Mouse (Mus musculus) cerebellum, postnatal 10 days (tissue): ENCODE data around the gene Timm22.

Source experiments
- DNase-seq, 2 experiments: peaks; one replicate each; pipeline ENCODE4 v3.0.0; 2021; ENCODE audit warnings: mixed read lengths in 2 of 2

The Timm22 gene

DNA sequence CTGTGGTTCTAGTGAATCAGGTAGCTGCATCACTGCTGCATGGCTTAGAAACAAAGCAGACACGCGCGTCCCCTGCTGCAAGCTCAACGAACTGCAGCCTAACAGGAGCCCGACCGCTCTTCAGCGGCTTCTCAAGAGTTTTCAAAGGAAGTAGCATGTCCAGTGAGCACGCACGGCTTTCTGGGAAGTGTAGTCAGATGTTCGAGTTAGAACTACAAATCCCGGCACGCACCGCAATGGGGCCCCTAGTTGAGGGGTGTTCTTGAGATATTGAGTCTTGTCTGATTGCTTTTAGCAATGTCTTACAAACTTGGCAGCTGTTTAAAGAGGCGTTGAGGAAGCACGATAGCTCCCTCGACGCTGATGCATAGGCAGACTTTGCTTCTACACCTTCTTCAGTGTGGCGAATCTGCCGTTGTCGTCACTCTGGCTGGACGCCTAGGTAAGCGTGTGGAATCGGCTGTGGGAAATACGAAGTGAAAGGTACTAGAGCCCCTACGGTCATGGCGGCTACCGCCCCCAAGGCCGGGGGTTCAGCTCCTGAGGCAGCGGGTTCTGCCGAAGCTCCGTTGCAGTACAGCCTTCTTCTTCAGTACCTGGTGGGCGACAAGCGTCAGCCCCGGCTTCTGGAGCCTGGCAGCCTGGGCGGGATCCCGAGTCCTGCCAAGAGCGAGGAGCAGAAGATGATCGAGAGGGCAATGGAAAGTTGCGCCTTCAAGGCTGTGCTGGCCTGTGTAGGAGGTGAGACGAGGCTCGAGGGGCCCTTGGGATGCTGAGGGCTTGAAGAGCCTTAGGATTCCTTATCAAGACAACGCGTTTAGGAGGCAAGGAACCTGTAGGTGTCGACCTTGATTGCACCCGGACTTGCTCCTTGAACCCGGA lies at the start of gene Timm22:
Gene Timm22, plus strand, starts transcription at position 251 of the 882 bp plus-strand sequence.
- peak; percentile 98 for DNase-seq

- DNase-seq = no peak
Observed at GRCm38 (mm10) chr11:76357464-76357863, 49.3 kb upstream of the Timm22 start.

DNA sequence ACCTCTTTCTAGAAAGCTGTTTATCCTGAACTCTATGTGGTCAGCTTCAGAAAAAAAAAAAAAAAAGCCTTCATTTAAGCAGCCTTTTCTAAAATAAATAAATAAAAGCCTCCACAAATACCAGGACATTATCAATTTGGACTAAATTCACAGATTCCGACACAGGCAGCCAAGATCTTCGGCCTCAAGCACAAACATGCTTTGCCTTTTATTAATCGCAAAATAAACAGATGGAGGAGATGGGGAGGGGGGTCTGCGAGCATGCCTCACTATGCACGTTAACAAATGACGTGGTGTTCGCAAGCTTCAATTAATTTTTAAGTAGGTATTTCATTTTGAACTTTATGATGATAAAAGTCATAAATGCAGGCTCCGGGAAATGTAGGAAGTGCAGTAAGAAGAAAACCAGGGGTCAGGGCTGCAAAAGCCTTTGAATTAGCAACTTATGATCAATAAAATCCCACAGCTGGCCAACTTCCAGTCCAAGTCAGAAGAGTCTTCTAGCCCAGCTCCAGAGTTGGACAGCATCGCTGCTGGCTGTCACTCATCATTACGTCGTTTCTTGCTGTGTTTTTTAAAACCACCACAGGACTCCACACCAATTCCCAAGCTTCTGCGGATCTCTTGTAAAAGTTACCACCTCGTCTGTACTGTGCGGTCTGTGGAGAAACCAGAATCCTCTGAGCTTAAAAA lies 48.0 kb upstream of the Timm22 start:
- DNase-seq = peak; percentile 38 to 57

DNA sequence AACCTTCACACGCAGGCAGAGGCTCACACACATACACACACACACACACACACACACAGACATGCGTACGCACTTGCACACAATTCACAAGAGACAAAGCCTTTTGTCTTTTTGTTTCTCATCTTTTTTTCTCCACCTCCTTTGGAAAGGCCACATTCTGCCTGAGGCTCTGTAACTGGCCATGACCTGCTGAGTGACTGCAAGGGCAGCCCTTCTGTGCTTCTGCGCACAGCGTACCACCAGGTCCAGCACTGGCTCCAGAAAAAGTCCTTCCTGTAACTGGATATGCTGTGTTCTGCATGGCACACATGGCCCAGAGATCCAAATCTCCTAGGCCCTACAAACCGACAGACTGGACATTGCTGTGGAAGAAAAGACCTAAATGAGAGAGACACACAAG lies 46.5 kb upstream of the Timm22 start:
- DNase-seq = no peak

DNA sequence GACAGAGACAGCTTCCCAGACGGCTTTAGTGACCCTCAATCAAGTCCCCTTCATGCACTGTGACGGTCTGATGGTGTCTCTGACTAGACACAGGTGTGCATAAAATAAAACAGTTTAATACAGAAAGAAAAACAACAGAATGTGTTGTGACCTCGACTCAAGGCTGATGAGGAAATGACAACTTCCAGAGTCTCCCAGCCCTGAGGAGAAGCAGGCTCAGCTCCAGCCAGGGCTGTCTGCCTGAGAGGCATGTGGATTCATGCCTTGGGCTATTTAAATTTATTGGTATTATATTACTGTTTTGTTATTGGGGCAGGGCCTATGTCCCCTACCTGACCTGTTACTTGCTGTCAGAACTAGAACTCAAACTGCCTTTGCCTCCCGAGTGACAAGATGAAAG lies 45.3 kb upstream of the Timm22 start:
- no peak for DNase-seq

- no peak for DNase-seq
Observed at GRCm38 (mm10) chr11:76363178-76363577, 43.6 kb upstream of the Timm22 start.

DNA sequence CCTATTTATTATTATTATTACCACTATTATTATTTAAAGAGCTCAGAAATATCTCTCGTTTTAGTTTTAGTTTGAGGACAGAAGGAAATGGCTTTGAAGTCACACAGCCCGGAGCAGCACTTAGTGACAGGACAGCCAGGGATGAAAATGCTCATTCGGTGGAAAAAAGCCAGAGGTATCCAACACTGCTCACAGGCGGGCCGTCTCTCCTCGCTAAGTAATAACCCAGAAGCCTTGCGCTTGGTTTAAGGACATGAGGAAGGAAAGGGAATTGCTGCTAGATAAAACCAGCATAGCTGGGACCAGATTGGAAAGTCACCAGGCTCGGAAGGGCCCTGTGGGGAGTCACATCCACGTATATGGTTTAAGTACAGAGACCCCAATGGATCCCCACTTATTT lies 43.1 kb upstream of the Timm22 start:
- DNase-seq = peak in 1 of 2 experiments; percentile 43

- DNase-seq = no peak
Observed at GRCm38 (mm10) chr11:76364038-76364437, 42.7 kb upstream of the Timm22 start.

DNA sequence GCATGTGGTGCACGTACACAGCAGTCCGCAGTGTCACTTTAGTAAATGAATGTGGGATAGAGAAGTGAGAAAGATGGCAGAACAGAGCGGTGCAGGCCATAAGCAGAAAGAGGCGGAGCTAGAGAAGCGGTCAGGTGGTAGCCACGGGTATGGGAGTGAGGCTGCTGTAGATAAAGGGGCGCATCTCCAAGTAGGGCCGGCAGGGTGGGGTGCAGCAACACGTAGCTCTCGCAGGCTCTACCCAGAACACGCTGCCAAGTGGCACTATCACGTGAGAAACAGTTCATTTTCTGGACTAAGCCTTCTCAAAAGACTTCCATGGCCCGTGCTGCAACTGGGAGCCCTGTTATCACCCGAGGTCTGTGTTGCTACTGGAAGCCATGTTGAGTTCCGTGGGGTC lies 40.0 kb upstream of the Timm22 start:
- DNase-seq = no peak

DNA sequence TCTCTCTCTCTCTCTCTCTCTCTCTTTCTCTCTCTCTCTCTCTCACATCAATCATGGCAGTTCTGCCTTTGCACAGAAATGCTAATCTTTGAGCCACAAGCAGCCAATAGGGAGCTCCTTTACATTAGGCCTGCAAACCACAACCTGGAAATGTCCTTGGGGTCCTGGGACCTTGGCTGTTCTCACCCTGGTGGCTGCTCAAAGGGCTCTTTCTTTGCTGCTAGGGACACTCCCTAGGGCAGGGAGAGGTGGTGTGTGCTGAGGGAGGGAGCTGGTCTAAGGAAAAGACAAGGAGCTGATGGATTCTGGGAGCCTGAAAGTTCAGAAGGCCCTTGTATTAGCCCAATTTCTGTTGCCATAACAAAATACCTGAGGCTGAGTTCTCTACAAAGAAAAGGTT lies 36.3 kb upstream of the Timm22 start:
- no peak for DNase-seq

DNA sequence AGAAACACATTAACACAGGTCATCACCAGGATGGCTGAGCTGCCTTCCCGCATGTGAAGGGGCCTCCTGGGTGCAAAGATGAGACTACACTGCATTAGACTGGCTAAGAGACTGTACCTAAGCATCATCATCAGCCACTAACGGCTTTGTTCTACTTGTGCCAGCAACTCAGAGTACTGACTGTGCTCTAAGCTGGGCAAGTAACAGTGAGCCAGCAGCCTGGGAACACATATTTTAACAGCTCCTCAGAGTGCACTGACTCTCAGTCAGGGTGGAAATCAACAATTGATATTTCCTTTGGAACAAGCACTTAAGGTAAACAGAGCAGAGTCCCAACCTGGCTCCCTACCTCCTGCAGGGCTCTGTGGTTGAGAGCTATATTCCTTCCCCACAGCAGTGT lies 34.6 kb upstream of the Timm22 start:
- no peak for DNase-seq

GRCm38 (mm10) chr11:76372534-76372933 lies 34.2 kb upstream of the Timm22 start:
- peak; percentile 63 to 75 for DNase-seq

- peak in 1 of 2 experiments; percentile 27 for DNase-seq
Observed at GRCm38 (mm10) chr11:76374491-76375185, 32.1 kb upstream of the Timm22 start.

DNA sequence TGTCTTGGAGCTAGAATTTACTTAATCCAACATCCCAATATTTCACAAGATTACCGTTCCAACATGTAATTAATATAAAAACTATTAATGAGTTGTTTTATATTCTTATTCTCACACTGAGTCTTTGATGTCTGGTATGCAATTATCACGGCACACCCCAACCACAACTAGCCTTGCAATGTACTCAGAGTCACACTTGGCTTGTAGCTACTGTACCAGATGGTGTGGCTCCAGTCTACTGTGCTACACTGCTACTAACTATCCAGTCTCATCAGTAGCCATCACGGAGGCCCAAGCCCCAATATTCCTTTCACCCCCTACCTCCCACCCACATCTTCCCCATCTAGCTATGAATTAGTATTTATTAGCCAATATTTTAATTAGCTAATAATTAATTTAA lies 30.3 kb upstream of the Timm22 start:
- peak; percentile 47 to 59 for DNase-seq

GRCm38 (mm10) chr11:76379921-76380544 lies 26.7 kb upstream of the Timm22 start:
- DNase-seq = no peak

DNA sequence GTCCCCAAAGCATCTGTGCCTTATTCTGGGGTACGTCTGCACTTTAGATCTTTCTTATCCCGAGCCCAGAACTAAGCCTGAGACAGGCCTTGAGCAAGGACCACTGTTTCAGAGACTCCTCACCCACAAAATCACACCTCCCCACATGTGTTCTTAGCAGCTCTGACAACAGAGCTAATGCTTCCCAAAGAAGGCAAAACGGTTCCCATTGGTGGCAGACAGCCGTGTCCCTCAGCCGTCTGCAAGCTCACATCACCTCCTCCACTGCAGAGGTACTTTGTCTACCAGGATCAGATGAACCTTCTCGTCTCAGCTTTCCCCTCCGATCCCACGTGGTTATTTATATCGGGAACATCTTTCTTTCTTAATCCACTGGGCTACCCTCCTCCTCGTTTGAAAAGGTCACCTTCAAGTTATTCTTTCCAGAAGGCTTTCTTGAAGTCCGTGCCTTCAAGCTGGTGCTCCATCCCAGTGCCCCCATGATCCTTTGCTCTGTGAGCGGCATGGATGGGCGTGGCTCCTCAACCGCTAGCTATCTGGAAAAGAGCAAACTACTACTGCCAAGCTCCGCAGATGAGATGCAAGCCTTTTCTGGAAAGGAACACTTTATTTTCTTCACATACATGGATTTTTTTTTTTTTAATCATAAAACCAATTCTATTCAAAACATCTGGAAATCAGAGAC lies 25.4 kb upstream of the Timm22 start:
- DNase-seq = no peak

DNA sequence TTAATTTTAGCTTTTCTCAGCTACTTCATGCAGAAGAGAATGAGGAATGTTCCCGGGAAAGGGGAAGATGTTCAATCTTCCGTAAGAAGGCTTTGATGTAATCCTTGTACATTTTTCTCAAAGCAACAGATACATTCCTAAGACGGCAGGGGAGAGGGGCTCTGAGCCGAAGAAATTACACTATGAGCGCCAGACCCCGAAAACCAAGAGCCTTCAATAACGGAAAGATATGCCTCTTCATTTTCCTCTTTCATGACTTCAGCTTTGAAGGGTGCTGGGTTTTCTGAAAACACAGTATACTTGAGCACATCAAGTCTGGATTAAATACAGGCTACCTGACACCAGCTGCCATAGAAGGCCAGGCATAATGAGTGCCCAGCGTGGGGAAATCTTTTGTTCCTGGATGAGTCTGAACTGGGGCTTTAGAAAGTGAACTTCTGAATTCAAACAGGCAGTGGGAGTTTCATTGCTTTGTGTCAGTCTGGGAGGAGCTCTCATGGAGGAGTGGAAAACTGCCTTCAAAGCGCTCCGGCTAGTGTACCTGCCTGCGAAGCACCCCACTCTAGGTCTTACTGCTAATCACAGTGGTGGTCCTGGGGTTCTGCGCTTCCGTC lies 23.9 kb upstream of the Timm22 start:
- DNase-seq = no peak

DNA sequence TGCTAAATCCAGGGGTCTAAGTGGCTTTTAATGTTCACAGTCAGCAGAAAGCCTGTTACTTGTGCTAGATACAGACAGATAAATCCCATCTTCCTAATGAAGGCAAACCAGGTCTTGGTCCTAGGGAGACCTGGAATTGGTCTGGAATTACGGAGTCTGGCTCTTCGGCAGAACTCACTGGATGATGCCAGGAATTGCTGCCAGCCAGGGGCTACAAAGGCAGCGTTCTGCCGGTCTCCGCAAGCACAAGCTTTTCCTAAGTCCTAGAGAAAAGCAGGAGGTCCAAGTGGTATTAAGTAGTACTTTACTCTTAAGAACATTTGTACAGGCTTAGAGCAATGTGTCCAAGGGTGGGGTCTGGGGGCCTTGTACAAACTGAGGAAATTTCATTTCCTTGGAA lies 22.4 kb upstream of the Timm22 start:
- peak; percentile 80 for DNase-seq

GRCm38 (mm10) chr11:76385017-76385416 lies 21.7 kb upstream of the Timm22 start:
- DNase-seq = no peak

GRCm38 (mm10) chr11:76385746-76386145 lies 21.0 kb upstream of the Timm22 start:
- no peak for DNase-seq

DNA sequence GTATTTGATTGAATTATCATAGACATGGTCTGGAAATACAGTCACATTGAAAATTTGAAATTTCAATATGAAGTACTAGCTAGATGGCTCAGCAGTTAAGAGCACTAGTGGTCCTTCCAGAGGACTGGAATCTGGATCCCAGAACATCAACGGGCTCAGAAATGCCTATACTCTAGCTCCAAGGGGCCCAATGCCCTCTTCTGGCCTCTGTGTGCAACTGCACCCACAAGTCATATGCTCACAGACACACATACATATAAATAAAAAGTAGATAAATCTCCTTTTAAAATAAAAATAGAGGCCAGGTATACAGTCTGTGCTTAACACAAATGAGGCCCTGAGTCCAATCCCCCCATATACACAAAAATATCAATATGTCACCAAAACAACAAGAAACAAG lies 19.7 kb upstream of the Timm22 start:
- DNase-seq = no peak

GRCm38 (mm10) chr11:76388711-76389110 lies 18.0 kb upstream of the Timm22 start:
- no peak for DNase-seq
